Mouse (Mus musculus) bone marrow macrophage, adult 2 months (primary cell): ENCODE data around the gene Esp8. TPM values are rescaled to one million over a fixed set of nuclear protein-coding genes. Genes with fewer than 3 reads are reported as not detected.
"Not testable (repeated sequence)": the region's sequence is repeated elsewhere in the genome, so short reads cannot be mapped to it uniquely, and the experiment has no call there.

Experiments
- H3K27ac ChIP-seq: 2 replicates; pipeline ENCODE4 v1.5.1; 2012; ENCODE audit warnings: low read depth, low read length; ENCODE audit not compliant: insufficient read depth
- H3K4me1 ChIP-seq: 2 replicates; pipeline ENCODE4 v1.6.1; 2012; ENCODE audit warnings: low read length; ENCODE audit not compliant: control insufficient read depth, insufficient read depth
- H3K4me3 ChIP-seq: 2 replicates; pipeline ENCODE4 v1.5.1; 2012; ENCODE audit warnings: mild to moderate bottlenecking, low read length, moderate library complexity; ENCODE audit not compliant: insufficient read depth
- CTCF ChIP-seq: IDR thresholded peaks from 2 replicates; pipeline ENCODE4 v1.5.1; 2012; ENCODE audit warnings: low read depth, mild to moderate bottlenecking, low read length, moderate library complexity
- POLR2A ChIP-seq: IDR thresholded peaks from 2 replicates; pipeline ENCODE4 v1.6.1; 2012; ENCODE audit warnings: mild to moderate bottlenecking, low read depth, low read length, borderline replicate concordance
- polyA plus RNA-seq: library from polyadenylated mRNA; stranded (reverse); fragments of >200 nt; gene quantifications from 2 replicates; pipeline ENCODE4 v1.2.4, GENCODE M21; 2012; ENCODE audit not compliant: missing spikeins, insufficient read depth, insufficient read length

Gene Esp8
- polyA plus RNA-seq = not detected in 2 replicates

- Histone ChIP-seq H3K27ac (no peak within 1 kb of the TSS), H3K4me3 (no peak within 1 kb of the TSS), H3K4me1 (no peaks in the 10 kb centered on the region)
- TF ChIP-seq CTCF (no peak), POLR2A (no peak)
Observed at GRCm38 (mm10) chr17:40519818-40520217, at the start of gene Esp8. Gene Esp8 (plus strand): TSS chr17:40520022.

DNA sequence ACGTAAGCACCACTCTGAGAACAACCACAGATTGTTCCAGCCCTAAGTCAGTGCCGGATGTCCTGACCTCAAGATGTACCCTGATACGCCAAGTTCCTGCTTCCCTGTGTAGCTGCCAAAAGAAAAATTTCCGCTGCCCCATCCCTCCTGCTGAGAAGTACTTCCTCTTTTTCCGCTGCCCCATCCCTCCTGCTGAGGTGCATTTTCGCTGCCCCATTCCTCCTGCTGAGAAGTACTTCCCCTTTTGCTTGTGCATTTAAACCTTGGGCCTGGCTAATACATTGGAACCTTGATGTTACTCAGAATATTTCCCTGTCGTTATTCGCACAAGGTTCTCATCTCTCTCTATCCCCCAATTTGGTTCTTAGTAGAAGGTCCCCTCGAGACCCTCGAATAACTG is 36.3 kb upstream of the Esp8 start:
- H3K4me1 ChIP-seq, H3K27ac ChIP-seq, H3K4me3 ChIP-seq: not testable (repeated sequence)

GRCm38 (mm10) chr17:40495468-40496185 is 24.2 kb upstream of the Esp8 start:
- H3K4me3 ChIP-seq, H3K4me1 ChIP-seq, H3K27ac ChIP-seq: not testable (repeated sequence)

- H3K4me1 ChIP-seq = no peaks in the 10 kb centered on the region
- no peak overlapping the region for H3K27ac ChIP-seq
- no peak overlapping the region for H3K4me3 ChIP-seq
- TF ChIP-seq POLR2A (no peak), CTCF (no peak)
Observed at GRCm38 (mm10) chr17:40529813-40530212, 10.0 kb downstream of the Esp8 start.

DNA sequence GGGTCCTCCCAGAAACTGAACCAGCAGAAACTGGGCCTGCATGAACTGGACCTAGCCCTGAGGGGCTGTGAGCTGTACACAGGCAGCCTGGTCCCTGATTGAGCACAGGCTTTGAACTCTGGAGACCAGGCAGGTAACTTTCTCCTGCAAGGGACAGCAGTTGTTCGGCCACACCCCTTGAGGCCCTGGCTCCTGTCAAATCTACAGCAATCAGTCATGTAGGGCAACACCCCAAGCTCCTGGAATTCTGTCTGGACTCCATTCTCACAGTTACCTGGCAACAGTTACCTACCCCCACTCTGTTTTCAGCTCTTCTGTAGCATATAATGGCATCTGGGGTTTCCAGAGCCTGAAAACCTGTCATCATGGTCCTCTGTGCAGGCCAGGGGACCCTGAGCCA is 11.3 kb downstream of the Esp8 start:
- TF ChIP-seq CTCF (no peak), POLR2A (no peak)
- Histone ChIP-seq H3K4me3 (no peak overlapping the region), H3K27ac (no peak overlapping the region), H3K4me1 (no peaks in the 10 kb centered on the region)

DNA sequence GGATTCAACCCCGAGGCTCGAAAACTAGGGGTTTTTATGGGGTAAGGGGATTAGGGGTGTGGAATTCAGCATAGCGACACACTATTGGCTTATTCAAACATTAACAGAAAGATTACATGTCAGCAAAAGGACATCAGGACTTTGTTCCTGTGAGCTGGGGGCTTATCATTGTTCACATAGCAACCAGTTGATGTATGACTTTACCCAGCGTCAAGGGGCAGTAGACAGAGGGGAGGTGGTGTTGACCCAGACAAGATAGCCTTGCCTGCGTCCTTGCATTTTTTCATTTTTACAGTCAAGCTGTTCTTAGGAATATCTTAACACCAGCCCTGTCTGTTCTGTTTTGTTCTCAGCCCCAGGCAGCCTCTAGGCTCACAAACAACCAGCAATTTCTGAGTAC is 27.2 kb downstream of the Esp8 start:
- H3K4me1 ChIP-seq, H3K4me3 ChIP-seq, H3K27ac ChIP-seq: not testable (repeated sequence)

GRCm38 (mm10) chr17:40553470-40553869 is 33.6 kb downstream of the Esp8 start:
- Histone ChIP-seq H3K27ac (no peak overlapping the region), H3K4me3 (no peak overlapping the region), H3K4me1 (no peaks in the 10 kb centered on the region)
- TF ChIP-seq POLR2A (no peak), CTCF (no peak)

DNA sequence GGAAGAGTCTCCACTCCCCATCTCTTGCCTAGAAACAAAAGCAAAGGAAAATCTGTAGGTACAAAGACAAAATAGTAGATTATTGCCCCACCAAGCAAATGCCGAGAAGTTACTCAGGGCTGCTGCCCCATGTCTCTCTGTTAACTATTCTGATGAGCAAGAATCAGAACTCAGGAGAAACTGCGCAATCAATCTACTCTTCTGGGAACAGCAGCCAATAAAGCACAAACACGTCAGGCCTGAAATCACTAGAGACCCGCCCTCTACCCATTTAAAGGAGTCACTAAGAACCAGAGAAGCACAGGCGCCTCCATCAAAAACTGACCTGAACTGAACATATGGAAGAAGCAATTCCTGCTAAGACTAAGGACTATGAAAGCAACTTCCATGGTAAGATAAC is 41.4 kb downstream of the Esp8 start, which contains the start of gene Esp6:
Gene Esp6 (plus strand): TSS at position 301 of the 400 bp plus-strand sequence.
- TF ChIP-seq CTCF = no peak
- no peak within 1 kb of the TSS for H3K4me3 ChIP-seq
- H3K4me1 ChIP-seq = no peaks in the 10 kb centered on the region
- H3K27ac ChIP-seq = no peak within 1 kb of the TSS

Other genes with a start within 250 kb of the Esp8 start
- gene Crisp1, start 200.8 kb upstream of the Esp8 start, polyA plus RNA-seq = not detected in 2 replicates
- not detected in 2 replicates for gene Esp6, start 41.5 kb downstream of the Esp8 start, polyA plus RNA-seq
- gene Esp4, start 78.6 kb downstream of the Esp8 start, polyA plus RNA-seq = not detected in 2 replicates
- not detected in 2 replicates for gene Esp3, start 112.1 kb downstream of the Esp8 start, polyA plus RNA-seq
- gene Esp1, start 207.1 kb downstream of the Esp8 start, polyA plus RNA-seq = not detected in 2 replicates